Mouse (Mus musculus): Measurements from ENCODE around the gene H2al1h.
"Not testable (repeated sequence)": the region's sequence is repeated elsewhere in the genome, so short reads cannot be mapped to it uniquely, and the experiment has no call there.

H2al1h gene

GRCm38 (mm10) chrX:11321192-11321591, at the start of gene H2al1h:
TSS of gene H2al1h (plus strand) at chrX:11321492.
- in situ Hi-C loops (cut with MboI; ENCODE audit: unreplicated experiment in 2 of 2): not testable (repeated sequence)

- in situ Hi-C loops (cut with MboI; ENCODE audit: unreplicated experiment in 2 of 2): loop anchor here (10.0 to 25.0 kb wide), 2 partner anchors 72 to 89 kb away; no protein-coding TSS in a partner anchor
Measured at GRCm38 (mm10) chrX:11273190-11273589, 48.1 kb upstream of the H2al1h start.

- in situ Hi-C loops (cut with MboI; ENCODE audit: unreplicated experiment in 2 of 2): loop anchor here in 1 of 2 experiments (10.0 kb wide), 1 partner anchor 68 kb away; no protein-coding TSS in a partner anchor
Measured at GRCm38 (mm10) chrX:11277083-11277482, 44.2 kb upstream of the H2al1h start.

- in situ Hi-C loops (cut with MboI; ENCODE audit: unreplicated experiment in 2 of 2): loop anchor here in 1 of 2 experiments (10.0 kb wide), 1 partner anchor 164 kb away; no protein-coding TSS in a partner anchor
Measured at GRCm38 (mm10) chrX:11280741-11281140, 40.6 kb upstream of the H2al1h start.

- in situ Hi-C loops (cut with MboI; ENCODE audit: unreplicated experiment in 2 of 2): loop anchor here in 1 of 2 experiments (10.0 kb wide), 1 partner anchor 156 kb away; no protein-coding TSS in a partner anchor
Measured at GRCm38 (mm10) chrX:11288306-11288882, 32.9 kb upstream of the H2al1h start.

- in situ Hi-C loops (cut with MboI; ENCODE audit: unreplicated experiment in 2 of 2): loop anchor here in 1 of 2 experiments (10.0 kb wide), 1 partner anchor 156 kb away; no protein-coding TSS in a partner anchor
Measured at GRCm38 (mm10) chrX:11289244-11289643, 32.0 kb upstream of the H2al1h start.

GRCm38 (mm10) chrX:11298957-11299356, 22.3 kb upstream of the H2al1h start, which contains the start of gene H2al1a:
TSS of gene H2al1a (plus strand) at chrX:11299257.
- in situ Hi-C loops (cut with MboI; ENCODE audit: unreplicated experiment in 2 of 2): not testable (repeated sequence)

GRCm38 (mm10) chrX:11302132-11302531, 19.2 kb upstream of the H2al1h start, which contains the start of gene H2al1b:
TSS of gene H2al1b (plus strand) at chrX:11302432.
- in situ Hi-C loops (cut with MboI; ENCODE audit: unreplicated experiment in 2 of 2): not testable (repeated sequence)

GRCm38 (mm10) chrX:11305355-11305754, 15.9 kb upstream of the H2al1h start, which contains the start of gene H2al1c:
TSS of gene H2al1c (plus strand) at chrX:11305655.
- in situ Hi-C loops (cut with MboI; ENCODE audit: unreplicated experiment in 2 of 2): not testable (repeated sequence)

- in situ Hi-C loops (cut with MboI; ENCODE audit: unreplicated experiment in 2 of 2): not testable (repeated sequence)
Measured at GRCm38 (mm10) chrX:11308524-11308923, 12.8 kb upstream of the H2al1h start, which contains the start of gene H2al1d. TSS of gene H2al1d (plus strand) at chrX:11308824.

- in situ Hi-C loops (cut with MboI; ENCODE audit: unreplicated experiment in 2 of 2): not testable (repeated sequence)
Measured at GRCm38 (mm10) chrX:11311634-11312033, 9.7 kb upstream of the H2al1h start, which contains the start of gene H2al1e. TSS of gene H2al1e (plus strand) at chrX:11311934.

- in situ Hi-C loops (cut with MboI; ENCODE audit: unreplicated experiment in 2 of 2): not testable (repeated sequence)
Measured at GRCm38 (mm10) chrX:11314858-11315257, 6.4 kb upstream of the H2al1h start, which contains the start of gene H2al1f. TSS of gene H2al1f (plus strand) at chrX:11315158.

- in situ Hi-C loops (cut with MboI; ENCODE audit: unreplicated experiment in 2 of 2): not testable (repeated sequence)
Measured at GRCm38 (mm10) chrX:11317956-11318355, 3.3 kb upstream of the H2al1h start, which contains the start of gene H2al1g. TSS of gene H2al1g (plus strand) at chrX:11318256.

- in situ Hi-C loops (cut with MboI; ENCODE audit: unreplicated experiment in 2 of 2): not testable (repeated sequence)
Measured at GRCm38 (mm10) chrX:11324359-11324758, 3.1 kb downstream of the H2al1h start, which contains the start of gene H2al1i. TSS of gene H2al1i (plus strand) at chrX:11324659.

GRCm38 (mm10) chrX:11327522-11327921, 6.2 kb downstream of the H2al1h start, which contains the start of gene H2al1j:
TSS of gene H2al1j (plus strand) at chrX:11327822.
- in situ Hi-C loops (cut with MboI; ENCODE audit: unreplicated experiment in 2 of 2): not testable (repeated sequence)

- in situ Hi-C loops (cut with MboI; ENCODE audit: unreplicated experiment in 2 of 2): loop anchor here in 1 of 2 experiments (10.0 kb wide), 1 partner anchor 71 kb away; no protein-coding TSS in a partner anchor
Measured at GRCm38 (mm10) chrX:11345762-11346161, 24.5 kb downstream of the H2al1h start.

- in situ Hi-C loops (cut with MboI; ENCODE audit: unreplicated experiment in 2 of 2): loop anchor here in 1 of 2 experiments (10.0 kb wide), 1 partner anchor 72 kb away; no protein-coding TSS in a partner anchor
Measured at GRCm38 (mm10) chrX:11346756-11347155, 25.5 kb downstream of the H2al1h start.

GRCm38 (mm10) chrX:11360823-11361222, 39.5 kb downstream of the H2al1h start:
- in situ Hi-C loops (cut with MboI; ENCODE audit: unreplicated experiment in 2 of 2): loop anchor here in 1 of 2 experiments (25.0 kb wide), 1 partner anchor 99 kb away; no protein-coding TSS in a partner anchor

GRCm38 (mm10) chrX:11361261-11361660, 40.0 kb downstream of the H2al1h start:
- in situ Hi-C loops (cut with MboI; ENCODE audit: unreplicated experiment in 2 of 2): loop anchor here in 1 of 2 experiments (25.0 kb wide), 1 partner anchor 99 kb away; no protein-coding TSS in a partner anchor

GRCm38 (mm10) chrX:11363890-11364289, 42.6 kb downstream of the H2al1h start:
- in situ Hi-C loops (cut with MboI; ENCODE audit: unreplicated experiment in 2 of 2): loop anchor here in 1 of 2 experiments (25.0 kb wide), 1 partner anchor 102 kb away; no protein-coding TSS in a partner anchor

GRCm38 (mm10) chrX:11365151-11365550, 43.9 kb downstream of the H2al1h start:
- in situ Hi-C loops (cut with MboI; ENCODE audit: unreplicated experiment in 2 of 2): loop anchor here in 1 of 2 experiments (25.0 kb wide), 1 partner anchor 103 kb away; no protein-coding TSS in a partner anchor

All from v-Abl transformed pro-B cells (cell line).